12 mouse cellular contexts compared by ENCODE assay signal in genomic region chr6:30712484-30712883, GRCm38 (mm10). TPM values are rescaled to one million over a fixed set of nuclear protein-coding genes. Genes with fewer than 3 reads are reported as not detected.
DNase-seq lines count a peak whose midpoint lies in the region; ATAC-seq and TF ChIP-seq lines count a peak whose summit lies in the region.
"Had no signal": no experiment of that assay in that cellular context is flagged by ENCODE, and none has a peak within 500 bp of the region (broad histone marks: within the 10 kb centered on the region; RNA-seq: fewer than 3 reads in every experiment).

No protein-coding gene starts in this region.

- WGBS in kidney, embryonic 15.5 days: 61% methylated on average over 7 of the region's 7 CpGs
- 67% methylated on average over 7 of the region's 7 CpGs for WGBS in embryonic facial prominence, embryonic 12.5 days
- WGBS in limb, embryonic 15.5 days: 54% methylated on average over 7 of the region's 7 CpGs
- WGBS in lung, postnatal 0 days: 35% methylated on average over 7 of the region's 7 CpGs
- WGBS in thymus, adult 2 months: 73% methylated on average over 7 of the region's 7 CpGs
- WGBS in neural tube, embryonic 15.5 days: 55% methylated on average over 7 of the region's 7 CpGs

- DNase-seq in kidney, postnatal 14 days: no peak
- peak; percentile 64 for DNase-seq in lung, postnatal 0 days (ENCODE audit: low spot score)
- no peak for DNase-seq in thymus, adult 2 months
- no peak for DNase-seq in ovary, postnatal 36 days (ENCODE audit: low spot score)
- DNase-seq: cerebellum, adult 8-10 months; gastrocnemius, postnatal 25 days; thymus, postnatal 14 days had no signal

- TF ChIP-seq EP300 in lung, postnatal 0 days (IDR thresholded peaks at IDR 0.05): peak; percentile 98

- H3K4me2 ChIP-seq in kidney, embryonic 15.5 days: no peak overlapping the region
- no peak overlapping the region for H3K4me2 ChIP-seq in embryonic facial prominence, embryonic 12.5 days (replicated peaks)
- H3K4me2 ChIP-seq in limb, embryonic 15.5 days: no peak overlapping the region
- H3K4me2 ChIP-seq in lung, postnatal 0 days (replicated peaks; ENCODE audit: low read depth, low read length): no peak overlapping the region
- no peak overlapping the region for H3K4me2 ChIP-seq in neural tube, embryonic 15.5 days

- no peaks in the 10 kb centered on the region for H3K27me3 ChIP-seq in kidney, embryonic 15.5 days
- no peaks in the 10 kb centered on the region for H3K27me3 ChIP-seq in embryonic facial prominence, embryonic 12.5 days
- no peaks in the 10 kb centered on the region for H3K27me3 ChIP-seq in limb, embryonic 15.5 days
- H3K27me3 ChIP-seq in lung, postnatal 0 days (replicated peaks; ENCODE audit: insufficient read depth, low read length): no peaks in the 10 kb centered on the region
- H3K27me3 ChIP-seq in thymus, adult 2 months (ENCODE audit: control insufficient read depth, insufficient read depth, low read length): no peaks in the 10 kb centered on the region
- H3K27me3 ChIP-seq in neural tube, embryonic 15.5 days (replicated peaks): no peaks in the 10 kb centered on the region

- no peak overlapping the region for H3K4me3 ChIP-seq in kidney, embryonic 15.5 days (replicated peaks)
- no peak overlapping the region for H3K4me3 ChIP-seq in embryonic facial prominence, embryonic 12.5 days
- H3K4me3 ChIP-seq in limb, embryonic 15.5 days: no peak overlapping the region
- H3K4me3 ChIP-seq in lung, postnatal 0 days (ENCODE audit: low read depth, low read length): no peak overlapping the region
- H3K4me3 ChIP-seq in thymus, adult 2 months (ENCODE audit: control insufficient read depth, insufficient read depth, low read length): no peak overlapping the region
- H3K4me3 ChIP-seq in neural tube, embryonic 15.5 days (replicated peaks): no peak overlapping the region

- TF ChIP-seq POLR2A in thymus, adult 2 months (IDR thresholded peaks at IDR 0.05; ENCODE audit: control insufficient read depth, extremely low read depth, insufficient read depth, low read length, poor library complexity): no peak

- H3K9me3 ChIP-seq in kidney, embryonic 15.5 days (replicated peaks): no peaks in the 10 kb centered on the region
- H3K9me3 ChIP-seq in embryonic facial prominence, embryonic 12.5 days: no peaks in the 10 kb centered on the region
- no peaks in the 10 kb centered on the region for H3K9me3 ChIP-seq in limb, embryonic 15.5 days
- no peaks in the 10 kb centered on the region for H3K9me3 ChIP-seq in lung, postnatal 0 days (ENCODE audit: low read length)
- H3K9me3 ChIP-seq in neural tube, embryonic 15.5 days (replicated peaks): no peaks in the 10 kb centered on the region

- H3K9ac ChIP-seq in kidney, embryonic 15.5 days: no peak overlapping the region
- no peak overlapping the region for H3K9ac ChIP-seq in embryonic facial prominence, embryonic 12.5 days
- H3K9ac ChIP-seq in limb, embryonic 15.5 days: no peak overlapping the region
- no peak overlapping the region for H3K9ac ChIP-seq in lung, postnatal 0 days (replicated peaks; ENCODE audit: low read depth)
- H3K9ac ChIP-seq in neural tube, embryonic 15.5 days (replicated peaks): no peak overlapping the region

- peak overlapping the region; percentile 89 for H3K27ac ChIP-seq in kidney, embryonic 15.5 days
- H3K27ac ChIP-seq in embryonic facial prominence, embryonic 12.5 days: 0 out of 2 replicates have a peak overlapping the region, but pooled peaks have one; percentile 65
- peak overlapping the region; percentile 57; the same call in 1 of the 2 replicates for H3K27ac ChIP-seq in limb, embryonic 15.5 days
- H3K27ac ChIP-seq in lung, postnatal 0 days (ENCODE audit: low read length): 0 out of 2 replicates have a peak overlapping the region, but pooled peaks have one; percentile 39
- no peak overlapping the region for H3K27ac ChIP-seq in thymus, adult 2 months (ENCODE audit: control insufficient read depth, insufficient read depth, low read length)
- H3K27ac ChIP-seq in neural tube, embryonic 15.5 days (replicated peaks): no peak overlapping the region

- ATAC-seq in kidney, embryonic 15.5 days (replicated peaks; ENCODE audit: low FRiP score): no peak
- no peak for ATAC-seq in embryonic facial prominence, embryonic 12.5 days (ENCODE audit: insufficient number of reproducible peaks, insufficient read depth, low FRiP score, low TSS enrichment)
- ATAC-seq in limb, embryonic 15.5 days (ENCODE audit: insufficient number of reproducible peaks, low FRiP score, low TSS enrichment, low read depth): no peak
- peak; percentile 65 for ATAC-seq in lung, postnatal 0 days
- no peak for ATAC-seq in neural tube, embryonic 15.5 days (ENCODE audit: low FRiP score)
- ATAC-seq: forebrain, embryonic 14.5 days had no signal

- no peak for TF ChIP-seq CTCF in lung, postnatal 0 days (IDR thresholded peaks at IDR 0.05)
- TF ChIP-seq CTCF in thymus, adult 2 months (IDR thresholded peaks at IDR 0.05; ENCODE audit: borderline replicate concordance, control insufficient read depth, extremely low read depth, insufficient read depth, low read length, poor library complexity): no peak

- no peaks in the 10 kb centered on the region for H3K36me3 ChIP-seq in kidney, embryonic 15.5 days
- H3K36me3 ChIP-seq in embryonic facial prominence, embryonic 12.5 days: no peaks in the 10 kb centered on the region
- no peaks in the 10 kb centered on the region for H3K36me3 ChIP-seq in limb, embryonic 15.5 days
- H3K36me3 ChIP-seq in lung, postnatal 0 days (ENCODE audit: insufficient read depth, low read length): no peaks in the 10 kb centered on the region
- no peaks in the 10 kb centered on the region for H3K36me3 ChIP-seq in thymus, adult 2 months (ENCODE audit: control insufficient read depth, insufficient read depth, low read length)
- no peaks in the 10 kb centered on the region for H3K36me3 ChIP-seq in neural tube, embryonic 15.5 days

- peaks cover 56% of the 10 kb centered on the region for H3K4me1 ChIP-seq in kidney, embryonic 15.5 days
- H3K4me1 ChIP-seq in embryonic facial prominence, embryonic 12.5 days: peaks cover 17% of the 10 kb centered on the region; the same call in 1 of the 2 replicates
- peaks cover 46% of the 10 kb centered on the region for H3K4me1 ChIP-seq in limb, embryonic 15.5 days
- no peaks in the 10 kb centered on the region; the same call in 1 of the 2 replicates for H3K4me1 ChIP-seq in lung, postnatal 0 days (ENCODE audit: insufficient read depth, low read depth, low read length)
- no peaks in the 10 kb centered on the region; the same call in 1 of the 2 replicates for H3K4me1 ChIP-seq in thymus, adult 2 months (replicated peaks; ENCODE audit: control insufficient read depth, insufficient read depth, low read length)
- peaks cover 20% of the 10 kb centered on the region for H3K4me1 ChIP-seq in neural tube, embryonic 15.5 days

RNA-seq across cellular contexts. Expression of gene Mest, which starts 10.9 kb away (rescaled TPM):
- 2,036 and 2,131 TPM in 2 replicates for polyA plus RNA-seq in kidney, embryonic 15.5 days (2015; fragmentation: Nextera tagmentation; extraction: Ambion mirVana)
- 1,207 and 1,222 TPM in 2 replicates for polyA plus RNA-seq in embryonic facial prominence, embryonic 12.5 days (2016; fragmentation: Nextera tagmentation; extraction: Ambion mirVana)
- polyA plus RNA-seq in limb, embryonic 15.5 days (2015; fragmentation: Nextera tagmentation; extraction: Ambion mirVana): 1,721 and 1,971 TPM in 2 replicates
- 436 and 472 TPM in 2 replicates for polyA plus RNA-seq in lung, postnatal 0 days (2015; fragmentation: Nextera tagmentation; extraction: Ambion mirVana)
- polyA plus RNA-seq in thymus, adult 2 months (2012; rRNA removed): 7.2 and 13.3 TPM in 2 replicates
- 378 and 417 TPM in 2 replicates for polyA plus RNA-seq in neural tube, embryonic 15.5 days (2015; fragmentation: Nextera tagmentation; extraction: Ambion mirVana)

RNA-seq across cellular contexts. Expression of gene Cep41, which starts 18.9 kb away (rescaled TPM):
- 23.5 and 24.9 TPM in 2 replicates for polyA plus RNA-seq in kidney, embryonic 15.5 days (2015; fragmentation: Nextera tagmentation; extraction: Ambion mirVana)
- polyA plus RNA-seq in embryonic facial prominence, embryonic 12.5 days (2016; fragmentation: Nextera tagmentation; extraction: Ambion mirVana): 23.8 and 26.3 TPM in 2 replicates
- polyA plus RNA-seq in limb, embryonic 15.5 days (2015; fragmentation: Nextera tagmentation; extraction: Ambion mirVana): 28.6 and 46.4 TPM in 2 replicates
- 6.1 and 6.3 TPM in 2 replicates for polyA plus RNA-seq in lung, postnatal 0 days (2015; fragmentation: Nextera tagmentation; extraction: Ambion mirVana)
- polyA plus RNA-seq in thymus, adult 2 months (2012; rRNA removed): 6.6 TPM in 2 replicates
- 10.7 and 11.6 TPM in 2 replicates for polyA plus RNA-seq in neural tube, embryonic 15.5 days (2015; fragmentation: Nextera tagmentation; extraction: Ambion mirVana)

Comparison
In these comparisons a context has a peak if more than half of its experiments do, and no peak if none do; other contexts are left out.
1. H3K27ac ChIP-seq: peak in kidney, embryonic 15.5 days (single experiment), embryonic facial prominence, embryonic 12.5 days (single experiment), limb, embryonic 15.5 days (single experiment) and lung, postnatal 0 days (single experiment); none in thymus, adult 2 months (single experiment) and neural tube, embryonic 15.5 days (single experiment).
2. RNA of gene Mest, which starts 10.9 kb away (polyA plus RNA-seq): 2,036 to 2,131 TPM in kidney, embryonic 15.5 days, 1,721 to 1,971 TPM in limb, embryonic 15.5 days, 1,207 to 1,222 TPM in embryonic facial prominence, embryonic 12.5 days, 436 to 472 TPM in lung, postnatal 0 days and 378 to 417 TPM in neural tube, embryonic 15.5 days; 7.2 to 13.3 TPM in thymus, adult 2 months; every median in the first group is over 10 times any median in the second.